Comparison of ENCODE assay signal across 8 mouse cellular contexts in the genomic region with DNA sequence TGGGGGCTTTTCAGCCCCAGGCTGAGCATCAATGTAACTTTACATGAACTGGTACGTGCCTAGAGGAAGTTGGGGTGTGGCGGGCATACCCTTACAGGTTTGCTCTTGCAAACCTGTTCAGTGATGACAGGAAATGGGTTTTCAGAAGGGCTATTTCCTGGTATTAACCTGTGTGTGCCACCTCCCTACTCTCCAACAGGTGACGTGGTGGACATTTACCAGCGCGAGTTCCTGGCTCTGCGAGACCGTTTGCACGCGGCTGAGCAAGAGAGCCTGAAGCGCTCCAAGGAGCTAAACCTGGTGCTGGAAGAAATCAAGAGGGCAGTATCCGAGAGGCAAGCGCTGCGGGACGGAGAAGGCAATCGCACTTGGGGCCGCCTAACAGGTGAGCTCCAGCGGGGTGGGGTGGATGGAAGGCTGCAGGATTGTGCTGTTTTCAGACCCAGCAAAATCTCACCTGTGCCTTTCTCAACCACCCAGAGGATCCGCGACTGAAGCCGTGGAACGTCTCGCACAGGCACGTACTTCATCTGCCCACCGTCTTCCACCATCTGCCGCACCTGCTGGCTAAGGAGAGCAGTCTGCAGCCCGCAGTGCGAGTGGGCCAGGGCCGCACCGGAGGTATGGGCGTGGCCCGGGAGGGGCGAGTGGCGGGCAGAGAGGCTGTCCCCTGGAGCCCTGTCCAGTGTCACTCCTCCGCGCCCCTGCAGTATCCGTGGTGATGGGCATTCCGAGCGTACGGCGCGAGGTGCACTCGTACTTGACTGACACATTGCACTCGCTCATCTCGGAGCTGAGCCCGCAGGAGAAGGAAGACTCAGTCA. TPM values are rescaled to one million over a fixed set of nuclear protein-coding genes. Genes with fewer than 3 reads are reported as not detected.
DNase-seq lines count a peak whose midpoint lies in the region; ATAC-seq and TF ChIP-seq lines count a peak whose summit lies in the region.

No protein-coding gene starts in this region.

- no peak overlapping the region for H3K9ac ChIP-seq in limb, embryonic 14.5 days (ENCODE audit: low read depth, low read length, severe bottlenecking)
- peak overlapping the region; percentile 43 for H3K9ac ChIP-seq in stomach, postnatal 0 days (ENCODE audit: low read length)

- H3K4me2 ChIP-seq in limb, embryonic 14.5 days (replicated peaks; ENCODE audit: low read depth, low read length, severe bottlenecking): peak overlapping the region; percentile 44; the same call in 1 of the 2 replicates
- H3K4me2 ChIP-seq in stomach, postnatal 0 days (replicated peaks; ENCODE audit: low read depth): peak overlapping the region; percentile 56

- no peaks in the 10 kb centered on the region; the same call in 1 of the 2 replicates for H3K27me3 ChIP-seq in limb, embryonic 14.5 days (ENCODE audit: control insufficient read depth, insufficient read depth, low read length)
- H3K27me3 ChIP-seq in stomach, postnatal 0 days (ENCODE audit: control insufficient read depth, insufficient read depth, low read length): no peaks in the 10 kb centered on the region

- TF ChIP-seq POLR2A in limb, embryonic 14.5 days (IDR thresholded peaks at IDR 0.05; ENCODE audit: borderline replicate concordance, extremely low read depth, insufficient read depth, insufficient read length): no peak

- 27% methylated on average over 45 of the region's 45 CpGs for WGBS in limb, embryonic 14.5 days
- WGBS in stomach, postnatal 0 days: 44% methylated on average over 45 of the region's 45 CpGs

- peaks cover 45% of the 10 kb centered on the region for H3K36me3 ChIP-seq in limb, embryonic 14.5 days (ENCODE audit: control insufficient read depth, insufficient read depth, low read length)
- H3K36me3 ChIP-seq in stomach, postnatal 0 days (ENCODE audit: control insufficient read depth, insufficient read depth, low read length): peaks cover 14% of the 10 kb centered on the region

- peak; percentile 64 for DNase-seq in cerebellum, adult 11-12 months
- DNase-seq in cerebellum, adult 8-10 months: no peak
- DNase-seq in ovary, postnatal 36 days (ENCODE audit: low spot score): peak; percentile 14
- no peak for DNase-seq in ovary, postnatal 14 days (ENCODE audit: low spot score)
- no peak for DNase-seq in limb, embryonic 14.5 days (ENCODE audit: low spot score)
- peak; percentile 64 for DNase-seq in stomach, postnatal 0 days (ENCODE audit: low spot score)
- DNase-seq in layer of hippocampus, postnatal 25 days (ENCODE audit: extremely low spot score in 1 of 2, low spot score in 1 of 2): no peak

- no peaks in the 10 kb centered on the region for H3K9me3 ChIP-seq in limb, embryonic 14.5 days (ENCODE audit: control insufficient read depth, low read length)
- H3K9me3 ChIP-seq in stomach, postnatal 0 days (ENCODE audit: control insufficient read depth, low read length): no peaks in the 10 kb centered on the region

- peak overlapping the region; percentile 15 for H3K4me3 ChIP-seq in limb, embryonic 14.5 days (replicated peaks; ENCODE audit: low read length)
- peak overlapping the region; percentile 25 for H3K4me3 ChIP-seq in stomach, postnatal 0 days (ENCODE audit: low read depth, low read length)

- TF ChIP-seq EP300 in stomach, postnatal 0 days (optimal IDR thresholded peaks at IDR 0.05): no peak

- 0 out of 2 replicates have a peak, but pooled peaks have one; percentile 2 for TF ChIP-seq CTCF in stomach, postnatal 0 days (IDR thresholded peaks at IDR 0.05; ENCODE audit: low read depth)

- H3K27ac ChIP-seq in limb, embryonic 14.5 days (replicated peaks; ENCODE audit: low read depth, low read length): no peak overlapping the region
- H3K27ac ChIP-seq in stomach, postnatal 0 days (replicated peaks): peak overlapping the region; percentile 53

- ATAC-seq in limb, embryonic 14.5 days (ENCODE audit: low FRiP score, low read depth): no peak
- peak; percentile 50 for ATAC-seq in stomach, postnatal 0 days (ENCODE audit: low FRiP score, low TSS enrichment)
- no peak for ATAC-seq in erythroid progenitor cell, adult 5-6 weeks (replicated peaks; ENCODE audit: low FRiP score, poor library complexity, severe bottlenecking)

- peaks cover 24% of the 10 kb centered on the region for H3K4me1 ChIP-seq in limb, embryonic 14.5 days (ENCODE audit: control insufficient read depth, insufficient read depth, low read length)
- H3K4me1 ChIP-seq in stomach, postnatal 0 days (replicated peaks; ENCODE audit: control insufficient read depth, insufficient read depth): peaks cover 12% of the 10 kb centered on the region; the same call in 1 of the 2 replicates

RNA-seq across cellular contexts. Expression of a gene that starts 7.7 kb away (rescaled TPM):
- 4.0 and 7.1 TPM in 2 replicates for polyA plus RNA-seq in limb, embryonic 14.5 days (2012; rRNA removed)
- 2.5 and 3.9 TPM in 2 replicates for polyA plus RNA-seq in limb, embryonic 14.5 days (2014; fragmentation: Nextera tagmentation; extraction: Ambion mirVana)
- polyA plus RNA-seq in stomach, postnatal 0 days (2015; fragmentation: Nextera tagmentation; extraction: Ambion mirVana): 13.2 and 13.8 TPM in 2 replicates
- 10 to 100 TPM in 1 of 2 experiments, 1 to 10 TPM in 1; 8.8 to 11.2 TPM for total RNA-seq in layer of hippocampus, postnatal 25 days (2021)
- 3.2 TPM in 1 of 2 replicates, not detected in the other for total RNA-seq in erythroid progenitor cell, adult 5-6 weeks (2015; ENCODE audit: low replicate concordance)
- total RNA-seq in erythroid progenitor cell, adult 5-6 weeks (2017; ENCODE audit: low replicate concordance): 0.77 TPM in 1 of 2 replicates, not detected in the other

RNA-seq across cellular contexts. Expression of a gene that starts 20.0 kb away (rescaled TPM):
- 34.5 and 45.3 TPM in 2 replicates for polyA plus RNA-seq in limb, embryonic 14.5 days (2012; rRNA removed)
- polyA plus RNA-seq in limb, embryonic 14.5 days (2014; fragmentation: Nextera tagmentation; extraction: Ambion mirVana): 21.1 and 23.6 TPM in 2 replicates
- 30.8 and 32.6 TPM in 2 replicates for polyA plus RNA-seq in stomach, postnatal 0 days (2015; fragmentation: Nextera tagmentation; extraction: Ambion mirVana)
- 100 to 1,000 TPM; 108 to 113 TPM for total RNA-seq in layer of hippocampus, postnatal 25 days (2021)
- total RNA-seq in erythroid progenitor cell, adult 5-6 weeks (2015; ENCODE audit: low replicate concordance): 26.8 and 48.7 TPM in 2 replicates
- total RNA-seq in erythroid progenitor cell, adult 5-6 weeks (2017; ENCODE audit: low replicate concordance): 38.2 and 40.9 TPM in 2 replicates

RNA-seq across cellular contexts. Expression of a gene that starts 20.1 kb away (rescaled TPM):
- 112 and 120 TPM in 2 replicates for polyA plus RNA-seq in limb, embryonic 14.5 days (2012; rRNA removed)
- polyA plus RNA-seq in limb, embryonic 14.5 days (2014; fragmentation: Nextera tagmentation; extraction: Ambion mirVana): 214 and 227 TPM in 2 replicates
- polyA plus RNA-seq in stomach, postnatal 0 days (2015; fragmentation: Nextera tagmentation; extraction: Ambion mirVana): 211 and 220 TPM in 2 replicates
- 100 to 1,000 TPM; 421 to 453 TPM for total RNA-seq in layer of hippocampus, postnatal 25 days (2021)
- total RNA-seq in erythroid progenitor cell, adult 5-6 weeks (2015; ENCODE audit: low replicate concordance): 28.5 and 36.4 TPM in 2 replicates
- total RNA-seq in erythroid progenitor cell, adult 5-6 weeks (2017; ENCODE audit: low replicate concordance): 179 and 213 TPM in 2 replicates

RNA-seq across cellular contexts. Expression of a gene that starts 56.4 kb away (rescaled TPM):
- polyA plus RNA-seq in limb, embryonic 14.5 days (2012; rRNA removed): 17.6 and 18.0 TPM in 2 replicates
- polyA plus RNA-seq in limb, embryonic 14.5 days (2014; fragmentation: Nextera tagmentation; extraction: Ambion mirVana): 16.8 and 17.2 TPM in 2 replicates
- 6.1 and 6.2 TPM in 2 replicates for polyA plus RNA-seq in stomach, postnatal 0 days (2015; fragmentation: Nextera tagmentation; extraction: Ambion mirVana)
- 10 to 100 TPM; 15.1 to 16.2 TPM for total RNA-seq in layer of hippocampus, postnatal 25 days (2021)
- 2.5 and 6.1 TPM in 2 replicates for total RNA-seq in erythroid progenitor cell, adult 5-6 weeks (2015; ENCODE audit: low replicate concordance)
- total RNA-seq in erythroid progenitor cell, adult 5-6 weeks (2017; ENCODE audit: low replicate concordance): 0.51 TPM in 1 of 2 replicates, not detected in the other

Comparison
In these comparisons a context has a peak if more than half of its experiments do, and no peak if none do; other contexts are left out.
1. DNase-seq: peak in cerebellum, adult 11-12 months (single experiment), ovary, postnatal 36 days (single experiment) and stomach, postnatal 0 days (single experiment); none in cerebellum, adult 8-10 months (single experiment), ovary, postnatal 14 days (single experiment), limb, embryonic 14.5 days (single experiment) and layer of hippocampus, postnatal 25 days (0 of 2).